Mouse (Mus musculus): ENCODE measurements at regions not wholly inside any gene's neighbourhood (a gene's known extent, or its start where the extent isn't known, plus 50 kb on each side); places are given as distances from the start of the nearest gene placed in this dataset.

DNA sequence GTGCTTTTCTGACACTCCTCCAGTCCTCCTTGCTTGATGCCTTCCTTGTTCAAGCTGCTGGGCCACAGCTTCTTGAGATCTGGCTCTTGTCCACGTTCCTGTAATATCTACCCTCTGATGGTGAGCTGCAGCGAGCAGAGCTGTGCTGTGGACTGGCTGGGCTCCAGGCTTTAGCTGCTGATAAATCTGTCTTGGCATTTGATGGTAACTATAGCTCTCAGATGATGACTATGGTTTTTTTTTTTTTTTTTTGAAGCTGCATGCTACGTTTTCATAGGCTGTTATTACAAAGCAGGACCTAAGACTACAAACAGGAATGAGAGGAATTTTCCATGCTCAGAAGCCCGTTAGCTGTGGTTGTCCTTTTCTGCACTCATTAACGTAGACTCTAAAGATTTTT is 352.3 kb downstream of the Nup35 start:
- DNase-seq (ENCODE audit: low spot score in 2 of 2), result peak in 1 of 2 experiments; percentile 11

DNA sequence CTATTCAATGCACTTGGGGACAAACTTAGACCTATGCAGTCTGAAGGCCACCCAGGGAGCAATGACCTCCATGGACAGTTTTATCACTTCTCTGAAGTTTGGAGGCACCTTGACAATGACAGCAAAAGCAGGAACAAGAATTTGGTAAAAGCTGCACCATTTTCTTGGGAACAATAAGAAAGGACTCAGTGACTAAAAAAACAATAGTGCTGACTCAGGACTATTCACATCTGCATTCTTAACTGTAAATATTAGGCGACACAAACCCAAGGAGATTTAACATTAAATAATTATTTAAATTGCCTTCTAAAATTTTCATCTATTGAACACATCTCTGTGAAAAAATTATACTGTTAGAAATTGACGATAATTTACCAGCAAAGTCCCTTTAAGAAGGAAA is 356.2 kb downstream of the Nup35 start:
- DNase-seq (ENCODE audit: low spot score in 2 of 2), result no peak

- no peak for DNase-seq (ENCODE audit: low spot score in 2 of 2)
These were observed 381.3 kb downstream of the Nup35 start for GRCm38 (mm10) chr2:80998296-80998695.

DNA sequence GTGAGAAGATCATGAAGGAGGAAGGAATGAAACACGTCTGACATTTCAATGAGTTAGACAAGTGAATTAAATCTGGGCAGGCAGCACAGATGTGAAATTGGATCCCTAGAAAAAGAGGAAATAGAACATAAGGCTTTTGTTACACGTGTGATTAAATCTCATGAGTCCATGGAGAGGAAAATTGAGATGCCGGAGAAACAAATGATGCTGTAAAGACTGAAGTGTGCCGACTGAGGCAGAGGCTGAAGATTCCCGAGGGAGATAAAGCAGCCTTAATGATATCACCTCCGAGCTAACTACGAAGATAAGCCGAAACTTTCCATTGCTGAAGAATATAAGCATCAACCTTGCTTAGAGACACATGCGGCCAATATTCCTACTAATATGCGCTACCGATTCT is 390.0 kb downstream of the Nup35 start:
- DNase-seq (ENCODE audit: low spot score in 2 of 2), result no peak

DNA sequence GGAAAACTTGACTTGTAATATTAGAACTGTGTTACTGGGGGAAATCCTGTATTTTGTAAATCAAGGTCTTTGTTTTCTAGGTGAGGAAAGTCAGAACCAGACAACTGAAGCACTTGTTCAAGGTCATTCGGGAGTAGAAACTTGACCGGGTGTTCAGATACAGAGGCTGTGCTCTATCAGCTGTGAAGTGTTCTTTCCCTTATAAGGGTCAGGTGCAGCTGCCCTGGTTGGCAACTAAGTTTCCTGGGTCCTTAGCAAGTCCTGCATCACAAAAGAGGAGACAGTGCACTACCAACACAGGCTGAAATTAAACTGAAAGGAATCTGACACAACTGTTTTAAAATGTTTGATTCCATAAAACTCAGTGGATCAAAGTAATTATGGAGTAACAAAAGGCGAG is 406.6 kb downstream of the Nup35 start:
- DNase-seq (ENCODE audit: low spot score in 2 of 2), result no peak
